Mouse (Mus musculus) erythroblast, embryonic 14.5 days (primary cell): ENCODE measurements around the gene Akain1.

Experiments used
- GATA1 ChIP-seq: IDR thresholded peaks from 2 replicates; pipeline ENCODE4 v1.6.1; 2012; ENCODE audit warnings: low read length, inconsistent platforms, mixed read lengths
- TAL1 ChIP-seq: IDR thresholded peaks from 3 replicates; pipeline ENCODE4 v1.6.1; 2012; ENCODE audit warnings: low read length, inconsistent platforms, mixed read lengths

DNA sequence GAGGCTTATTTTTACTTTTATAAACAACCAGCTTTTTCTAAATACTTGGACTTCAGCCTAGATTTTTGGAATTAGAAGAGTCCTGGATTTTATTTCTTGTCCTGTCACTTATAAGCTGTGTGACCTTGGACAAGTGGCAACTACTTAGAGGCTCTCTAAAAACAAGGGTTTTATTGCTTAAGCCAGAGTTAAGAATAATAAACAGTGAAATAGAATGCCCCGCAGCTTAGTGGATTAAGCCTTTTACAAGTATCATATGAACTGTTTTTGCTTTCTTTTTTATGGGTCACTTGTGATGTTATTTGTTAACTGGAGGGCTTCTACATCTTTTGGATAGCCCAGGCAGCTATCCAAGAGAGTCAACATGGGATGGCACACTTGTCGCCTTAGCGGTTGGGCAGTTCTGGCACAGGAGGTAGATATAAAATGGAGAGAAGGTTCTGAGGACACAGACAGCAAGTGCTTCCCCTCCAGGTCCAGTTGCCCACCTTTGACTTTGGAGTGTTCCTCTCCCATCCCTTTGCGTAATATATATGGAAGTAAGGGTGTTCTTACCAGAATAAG lies 77.3 kb downstream of the Akain1 start:
- TF ChIP-seq GATA1 (no peak), TAL1 (no peak)
